Mouse (Mus musculus): ENCODE results near the gene Lrch1.

Gene Lrch1

GRCm38 (mm10) chr14:74847311-74848133 is 100.2 kb downstream of the Lrch1 start:
- DNase-seq, result peak in 1 of 2 experiments; percentile 47

GRCm38 (mm10) chr14:74846668-74847067 is 101.0 kb downstream of the Lrch1 start:
- DNase-seq, result no peak

GRCm38 (mm10) chr14:74845661-74846274 is 101.9 kb downstream of the Lrch1 start:
- DNase-seq, result no peak

GRCm38 (mm10) chr14:74841708-74842107 is 106.0 kb downstream of the Lrch1 start:
- DNase-seq, result no peak

- no peak for DNase-seq
These were observed 106.4 kb downstream of the Lrch1 start for GRCm38 (mm10) chr14:74841297-74841696.

GRCm38 (mm10) chr14:74840820-74841219 is 106.9 kb downstream of the Lrch1 start:
- no peak for DNase-seq

GRCm38 (mm10) chr14:74840328-74840727 is 107.3 kb downstream of the Lrch1 start:
- DNase-seq, result no peak

GRCm38 (mm10) chr14:74838816-74839215 is 108.9 kb downstream of the Lrch1 start:
- no peak for DNase-seq

GRCm38 (mm10) chr14:74835010-74835409 is 112.7 kb downstream of the Lrch1 start:
- DNase-seq, result no peak

GRCm38 (mm10) chr14:74834215-74834614 is 113.5 kb downstream of the Lrch1 start:
- DNase-seq, result no peak

- DNase-seq, result no peak
These were observed 116.0 kb downstream of the Lrch1 start for GRCm38 (mm10) chr14:74831653-74832052.

GRCm38 (mm10) chr14:74831050-74831449 is 116.6 kb downstream of the Lrch1 start:
- DNase-seq, result no peak

GRCm38 (mm10) chr14:74830591-74830990 is 117.1 kb downstream of the Lrch1 start:
- DNase-seq, result no peak

GRCm38 (mm10) chr14:74822757-74823680 is 124.7 kb downstream of the Lrch1 start:
- DNase-seq, result no peak

GRCm38 (mm10) chr14:74822048-74822447 is 125.6 kb downstream of the Lrch1 start:
- no peak for DNase-seq

GRCm38 (mm10) chr14:74820180-74820813 is 127.4 kb downstream of the Lrch1 start:
- DNase-seq, result no peak

GRCm38 (mm10) chr14:74816705-74817104 is 131.0 kb downstream of the Lrch1 start:
- no peak for DNase-seq

- no peak for DNase-seq
These were observed 132.6 kb downstream of the Lrch1 start for GRCm38 (mm10) chr14:74814848-74815789.

GRCm38 (mm10) chr14:74811617-74812016 is 136.1 kb downstream of the Lrch1 start:
- DNase-seq, result peak in 1 of 2 experiments; percentile 34

GRCm38 (mm10) chr14:74801961-74802360 is 145.7 kb downstream of the Lrch1 start:
- no peak for DNase-seq

Measured in kidney, postnatal 4 days (tissue).